8 mouse cellular contexts compared by ENCODE assay signal in the genomic region with DNA sequence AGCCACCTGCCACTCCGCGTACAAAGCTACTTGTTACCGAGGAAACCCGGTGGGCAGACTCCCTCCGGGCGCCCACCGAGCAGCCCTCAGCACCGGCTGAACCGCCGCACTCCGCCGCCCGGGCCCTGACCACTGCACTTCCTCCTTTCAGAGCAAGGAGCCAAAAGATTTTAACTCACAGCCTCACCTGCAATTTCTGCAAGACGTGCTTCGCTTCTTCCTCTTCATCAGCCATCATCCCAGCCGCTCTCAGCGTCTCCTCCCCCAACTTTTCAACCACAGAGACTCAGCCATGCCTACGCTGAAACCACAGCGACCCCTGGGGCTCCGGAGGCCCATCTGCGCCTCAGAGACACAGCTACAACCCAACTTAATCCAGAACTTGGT. TPM values are rescaled to one million over a fixed set of nuclear protein-coding genes. Genes with fewer than 3 reads are reported as not detected.
DNase-seq lines count a peak whose midpoint lies in the region; ATAC-seq lines count a peak whose summit lies in the region.

Ttc5 (minus strand) TSS at position 269 of the 387 bp plus-strand sequence.

- under 1% methylated on average over 21 of the region's 21 CpGs for WGBS in heart, embryonic 13.5 days
- WGBS in liver, embryonic 12.5 days (ENCODE audit: insufficient replicate concordance): 0% methylated on average over 21 of the region's 21 CpGs
- under 1% methylated on average over 21 of the region's 21 CpGs for WGBS in stomach, embryonic 15.5 days

- no peaks in the 10 kb centered on the region for H3K27me3 ChIP-seq in heart, embryonic 13.5 days (replicated peaks)
- H3K27me3 ChIP-seq in liver, embryonic 12.5 days (replicated peaks): no peaks in the 10 kb centered on the region; the same call in 1 of the 2 replicates
- no peaks in the 10 kb centered on the region for H3K27me3 ChIP-seq in stomach, embryonic 15.5 days (replicated peaks)

- H3K36me3 ChIP-seq in heart, embryonic 13.5 days: peaks cover 15% of the 10 kb centered on the region
- H3K36me3 ChIP-seq in liver, embryonic 12.5 days: peaks cover 13% of the 10 kb centered on the region
- H3K36me3 ChIP-seq in stomach, embryonic 15.5 days: peaks cover 3% of the 10 kb centered on the region; the same call in 1 of the 2 replicates

- peak within 1 kb of the TSS; percentile 80 for H3K4me2 ChIP-seq in heart, embryonic 13.5 days
- H3K4me2 ChIP-seq in liver, embryonic 12.5 days: peak within 1 kb of the TSS; percentile 72
- H3K4me2 ChIP-seq in stomach, embryonic 15.5 days: peak within 1 kb of the TSS; percentile 55

- ATAC-seq in heart, embryonic 13.5 days (ENCODE audit: extremely low read depth, insufficient number of reproducible peaks, low FRiP score, low TSS enrichment): peak; percentile 83; the same call in 1 of the 2 replicates
- ATAC-seq in liver, embryonic 12.5 days: peak; percentile 94
- ATAC-seq in stomach, embryonic 15.5 days (ENCODE audit: insufficient read depth, low FRiP score, low read depth): peak; percentile 93

- H3K27ac ChIP-seq in brown adipose tissue, adult 24 weeks (replicated peaks; ENCODE audit: low read depth, low read length): no peak within 1 kb of the TSS
- peak within 1 kb of the TSS; percentile 36; the same call in 1 of the 2 replicates for H3K27ac ChIP-seq in heart, embryonic 13.5 days (replicated peaks)
- peak within 1 kb of the TSS; percentile 62; the same call in 1 of the 2 replicates for H3K27ac ChIP-seq in liver, embryonic 12.5 days
- peak within 1 kb of the TSS; percentile 49; the same call in 1 of the 2 replicates for H3K27ac ChIP-seq in stomach, embryonic 15.5 days

- 0 out of 2 replicates have a peak, but pooled peaks cover 2% of the 10 kb centered on the region for H3K9me3 ChIP-seq in heart, embryonic 13.5 days
- no peaks in the 10 kb centered on the region for H3K9me3 ChIP-seq in liver, embryonic 12.5 days (replicated peaks)
- no peaks in the 10 kb centered on the region for H3K9me3 ChIP-seq in stomach, embryonic 15.5 days

- H3K9ac ChIP-seq in heart, embryonic 13.5 days: peak within 1 kb of the TSS; percentile 89
- peak within 1 kb of the TSS; percentile 78 for H3K9ac ChIP-seq in liver, embryonic 12.5 days
- H3K9ac ChIP-seq in stomach, embryonic 15.5 days: peak within 1 kb of the TSS; percentile 60

- H3K4me1 ChIP-seq in brown adipose tissue, adult 24 weeks (ENCODE audit: control insufficient read depth, insufficient read depth, insufficient read length, low read length): no peaks in the 10 kb centered on the region
- H3K4me1 ChIP-seq in heart, embryonic 13.5 days: peaks cover 7% of the 10 kb centered on the region
- H3K4me1 ChIP-seq in liver, embryonic 12.5 days: peaks cover 8% of the 10 kb centered on the region
- 0 out of 2 replicates have a peak, but pooled peaks cover 5% of the 10 kb centered on the region for H3K4me1 ChIP-seq in stomach, embryonic 15.5 days

- H3K4me3 ChIP-seq in brown adipose tissue, adult 24 weeks (ENCODE audit: insufficient read depth, low read depth, low read length): peak within 1 kb of the TSS; percentile 91
- H3K4me3 ChIP-seq in heart, embryonic 13.5 days: peak within 1 kb of the TSS; percentile 77
- H3K4me3 ChIP-seq in liver, embryonic 12.5 days: peak within 1 kb of the TSS; percentile 91
- H3K4me3 ChIP-seq in stomach, embryonic 15.5 days (replicated peaks): peak within 1 kb of the TSS; percentile 71

- DNase-seq in CD4-positive, CD25-positive, alpha-beta regulatory T cell, adult 2 months (ENCODE audit: low read depth, low spot score): peak; percentile 97
- DNase-seq in fat pad, adult 2 months (ENCODE audit: extremely low read depth, low read depth, low spot score): peak; percentile 19
- DNase-seq in kidney, postnatal 10 days: peak; percentile 95
- DNase-seq in natural killer cell, adult 2 months (ENCODE audit: low spot score in 2 of 2): peak; percentile 91 to 94

RNA-seq across cellular contexts. Expression of gene Ttc5, which starts in this region (rescaled TPM):
- 11.1 and 15.2 TPM in 2 replicates for polyA plus RNA-seq in brown adipose tissue, adult 24 weeks (2012; ENCODE audit: insufficient read depth, insufficient read length, missing spikeins)
- polyA plus RNA-seq in heart, embryonic 13.5 days (2015; fragmentation: Nextera tagmentation; extraction: Ambion mirVana): 48.8 and 51.4 TPM in 2 replicates
- polyA plus RNA-seq in liver, embryonic 12.5 days (2016; fragmentation: Nextera tagmentation; extraction: Ambion mirVana): 27.3 and 27.9 TPM in 2 replicates
- polyA plus RNA-seq in stomach, embryonic 15.5 days (2015; fragmentation: Nextera tagmentation; extraction: Ambion mirVana): 59.9 and 65.2 TPM in 2 replicates

Comparison
In these comparisons a context has a peak if more than half of its experiments do, and no peak if none do; other contexts are left out.
1. DNase-seq: peak in every context shown above with its lines; median percentile 97 in CD4-positive, CD25-positive, alpha-beta regulatory T cell, adult 2 months; 95 in kidney, postnatal 10 days; 92 in natural killer cell, adult 2 months; 19 in fat pad, adult 2 months.